Mouse (Mus musculus) stomach, postnatal 0 days (tissue): Measurements from ENCODE around the gene Cd22.

Source experiments
- CTCF ChIP-seq: IDR thresholded peaks from 2 replicates; pipeline ENCODE4 v1.5.1; 2016; ENCODE audit warnings: antibody characterized with exemption, low read depth, mild to moderate bottlenecking, moderate library complexity
- EP300 ChIP-seq: optimal IDR thresholded peaks from 2 replicates; pipeline ENCODE3; 2016; ENCODE audit warnings: antibody characterized with exemption

- TF ChIP-seq CTCF = no peak
- no peak for TF ChIP-seq EP300
Measured at GRCm38 (mm10) chr7:30851421-30851820, 28.7 kb downstream of the Cd22 start.
